Mouse (Mus musculus) midbrain, embryonic 12.5 days (tissue): ENCODE data around the gene 4933402E13Rik. TPM values are rescaled to one million over a fixed set of nuclear protein-coding genes. Genes with fewer than 3 reads are reported as not detected.

ENCODE experiments used
- ATAC-seq: fragments of 200-750 bp; cut with Nextera tagmentation; 2 replicates; pipeline ENCODE4 v1.8.0; 2017; ENCODE audit warnings: low read depth, moderate TSS enrichment, moderate library complexity; ENCODE audit not compliant: low FRiP score
- H3K27ac ChIP-seq: fragments of 300-500 bp; sonication (generic); replicated peaks from 2 replicates; pipeline ENCODE4 v1.5.1; 2016; ENCODE audit warnings: mild to moderate bottlenecking
- H3K27me3 ChIP-seq: fragments of 300-500 bp; sonication (generic); 2 replicates; pipeline ENCODE4 v1.6.1; 2016; ENCODE audit warnings: mild to moderate bottlenecking
- H3K36me3 ChIP-seq: fragments of 300-500 bp; sonication (generic); 2 replicates; pipeline ENCODE4 v1.6.1; 2016
- H3K4me1 ChIP-seq: fragments of 300-500 bp; sonication (generic); 2 replicates; pipeline ENCODE4 v1.6.1; 2016
- H3K4me2 ChIP-seq: fragments of 300-500 bp; sonication (generic); replicated peaks from 2 replicates; pipeline ENCODE4 v1.6.1; 2016; ENCODE audit warnings: mild to moderate bottlenecking, moderate library complexity
- H3K4me3 ChIP-seq: fragments of 300-500 bp; sonication (generic); 2 replicates; pipeline ENCODE4 v1.5.1; 2016; ENCODE audit warnings: mild to moderate bottlenecking
- H3K9ac ChIP-seq: fragments of 300-500 bp; sonication (generic); replicated peaks from 2 replicates; pipeline ENCODE4 v1.6.1; 2016; ENCODE audit warnings: mild to moderate bottlenecking, moderate library complexity
- H3K9me3 ChIP-seq: fragments of 300-500 bp; sonication (generic); 2 replicates; pipeline ENCODE4 v1.6.1; 2016; ENCODE audit warnings: mild to moderate bottlenecking
- WGBS: fragments of 180-500 bp; shearing (Covaris S2); methylation state at CpG from one replicate; pipeline ENCODE4 v1.1.7; 2016; 5-methylcytosine and 5-hydroxymethylcytosine counted together
- polyA plus RNA-seq: library from polyadenylated mRNA; unstranded; fragments of >200 nt; fragmentation: Nextera tagmentation; extraction: Ambion mirVana; gene quantifications from 2 replicates; pipeline ENCODE4 v1.2.1, GENCODE M21; 2016

Gene 4933402E13Rik
- polyA plus RNA-seq = 0.20 TPM in 1 of 2 replicates, not detected in the other

DNA sequence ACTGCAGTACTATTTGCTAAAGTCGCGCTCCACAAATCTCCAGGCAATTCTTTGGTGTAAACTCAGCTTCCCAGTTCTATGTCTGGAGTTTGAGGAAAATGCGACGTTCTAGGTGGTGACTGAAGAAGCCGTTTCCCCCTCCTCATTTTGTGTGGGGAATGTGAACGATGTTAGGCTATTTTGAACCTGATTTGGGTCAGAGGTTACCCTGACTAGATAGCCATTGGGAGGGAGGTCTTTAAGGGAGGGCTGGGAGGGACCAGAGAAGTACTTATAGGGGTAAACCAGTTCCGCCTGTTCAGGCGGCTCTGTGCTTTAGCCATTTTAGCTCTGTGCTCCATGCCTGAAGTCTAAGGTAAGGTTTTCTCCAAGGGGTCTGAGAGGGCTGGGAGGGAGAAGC is at the start of gene 4933402E13Rik:
TSS of gene 4933402E13Rik (plus strand) at position 301 of the 400 bp plus-strand sequence.
- no peaks in the 10 kb centered on the region for H3K36me3 ChIP-seq

More for the DNA sequence above, at the start of gene 4933402E13Rik:
- H3K4me1 ChIP-seq = no peaks in the 10 kb centered on the region
- no peak for ATAC-seq
- H3K4me2 ChIP-seq = no peak within 1 kb of the TSS
- 88% methylated on average over 8 of the region's 8 CpGs for WGBS
- no peak within 1 kb of the TSS for H3K27ac ChIP-seq
- no peaks in the 10 kb centered on the region for H3K27me3 ChIP-seq
- no peak within 1 kb of the TSS for H3K9ac ChIP-seq
- H3K4me3 ChIP-seq = no peak within 1 kb of the TSS
- no peaks in the 10 kb centered on the region for H3K9me3 ChIP-seq

Other genes starting within 250 kb of the 4933402E13Rik start
- gene 4931400O07Rik, start 184.5 kb downstream of the 4933402E13Rik start, polyA plus RNA-seq = not detected in 2 replicates